Mouse (Mus musculus): ENCODE data around the gene Atf5.

DNA sequence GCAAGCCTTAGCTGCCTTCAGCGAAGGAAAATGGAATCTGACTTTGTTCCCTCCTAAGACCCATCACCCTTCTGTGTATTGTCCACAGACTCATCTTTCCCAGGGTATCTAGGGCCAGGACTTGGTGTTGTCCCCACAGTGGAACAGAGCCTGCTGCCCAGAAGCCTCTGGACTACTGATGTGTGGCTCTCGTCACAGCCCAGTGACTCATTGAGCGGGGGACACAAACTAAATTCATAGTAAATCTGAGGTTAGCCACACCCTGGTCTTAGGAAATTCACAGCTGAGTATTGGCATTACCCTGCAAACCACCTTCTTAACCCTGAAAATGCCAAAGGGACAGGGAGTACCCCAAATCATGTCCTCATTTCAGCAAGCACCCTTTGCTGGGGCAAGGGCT, 10.3 kb upstream of the Atf5 start:
- TF ChIP-seq CTCF (IDR thresholded peaks at IDR 0.05): no peak
- no peak for TF ChIP-seq POLR2A (IDR thresholded peaks at IDR 0.05; ENCODE audit: insufficient read depth, low read depth, low read length)
- no peak for TF ChIP-seq EP300 (IDR thresholded peaks at IDR 0.05; ENCODE audit: insufficient read depth, low read depth, low read length)

Measured in heart, adult 2 months (tissue).